Mouse (Mus musculus): ENCODE data around the gene B3gnt8. TPM values are rescaled to one million over a fixed set of nuclear protein-coding genes. Genes with fewer than 3 reads are reported as not detected.

Gene B3gnt8
- polyA plus RNA-seq, 1 experiment from 2014 or later, result 1.3 TPM

DNA sequence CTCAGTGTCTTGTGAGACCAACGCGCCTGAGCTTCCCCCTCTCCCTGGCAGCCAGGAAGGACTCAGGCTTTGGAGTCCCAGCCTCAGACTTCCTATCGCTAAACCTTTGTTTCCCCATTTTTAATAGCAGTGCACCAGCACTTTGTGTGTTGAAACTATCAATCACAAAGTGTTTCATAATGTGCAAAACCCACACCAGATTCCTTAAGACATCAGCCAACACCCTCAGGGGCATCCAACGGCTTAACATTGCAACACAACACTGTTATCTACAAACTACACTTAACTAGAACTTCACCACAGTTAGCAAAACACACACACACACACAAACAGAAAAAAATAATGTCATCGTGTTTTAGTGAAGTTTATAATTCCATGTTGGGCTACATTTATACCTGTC lies 23.4 kb downstream of the B3gnt8 start:
- WGBS, result 71% methylated on average over 5 of the region's 5 CpGs
- peaks cover 11% of the 10 kb centered on the region for H3K4me1 ChIP-seq

DNA sequence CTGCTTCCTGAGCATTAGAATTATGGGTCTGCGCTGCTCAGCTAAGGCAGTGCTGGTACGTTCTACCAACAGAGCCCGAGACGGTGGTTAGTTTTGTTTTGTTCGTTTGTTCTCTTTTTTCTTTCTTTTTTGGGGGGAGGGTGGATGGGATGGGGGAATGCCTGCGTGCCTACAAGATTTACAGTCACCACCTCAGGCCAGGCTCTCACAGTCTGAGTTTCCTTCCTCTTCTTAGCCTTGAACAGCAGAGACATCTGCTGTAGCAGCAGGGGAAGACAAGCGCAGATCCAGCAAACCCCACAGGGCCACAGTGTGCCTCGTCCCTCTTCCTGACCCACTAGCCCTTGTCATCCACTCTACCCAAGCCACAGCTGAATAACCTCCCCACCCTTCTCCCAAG lies 24.8 kb downstream of the B3gnt8 start:
- no peaks in the 10 kb centered on the region for H3K9me3 ChIP-seq
- H3K4me1 ChIP-seq, result peaks cover 11% of the 10 kb centered on the region
- no peak overlapping the region for H3K4me3 ChIP-seq
- no peaks in the 10 kb centered on the region; the same call in 1 of the 2 replicates for H3K36me3 ChIP-seq (replicated peaks)
- WGBS, result 91% methylated on average over 8 of the region's 8 CpGs
- no peak overlapping the region for H3K27ac ChIP-seq (replicated peaks)
- no peaks in the 10 kb centered on the region for H3K27me3 ChIP-seq (replicated peaks; ENCODE audit: low read depth, poor library complexity, severe bottlenecking)
- DNase-seq (ENCODE audit: low spot score), result no peak

More for the DNA sequence above, 23.4 kb downstream of the B3gnt8 start:
- Histone ChIP-seq H3K9me3 (no peaks in the 10 kb centered on the region), H3K27ac (replicated peaks) (no peak overlapping the region), H3K36me3 (replicated peaks) (peaks cover 5% of the 10 kb centered on the region; the same call in 1 of the 2 replicates), H3K4me3 (no peak overlapping the region), H3K27me3 (replicated peaks; ENCODE audit: low read depth, poor library complexity, severe bottlenecking) (no peaks in the 10 kb centered on the region)
- no peak for DNase-seq (ENCODE audit: low spot score)

DNA sequence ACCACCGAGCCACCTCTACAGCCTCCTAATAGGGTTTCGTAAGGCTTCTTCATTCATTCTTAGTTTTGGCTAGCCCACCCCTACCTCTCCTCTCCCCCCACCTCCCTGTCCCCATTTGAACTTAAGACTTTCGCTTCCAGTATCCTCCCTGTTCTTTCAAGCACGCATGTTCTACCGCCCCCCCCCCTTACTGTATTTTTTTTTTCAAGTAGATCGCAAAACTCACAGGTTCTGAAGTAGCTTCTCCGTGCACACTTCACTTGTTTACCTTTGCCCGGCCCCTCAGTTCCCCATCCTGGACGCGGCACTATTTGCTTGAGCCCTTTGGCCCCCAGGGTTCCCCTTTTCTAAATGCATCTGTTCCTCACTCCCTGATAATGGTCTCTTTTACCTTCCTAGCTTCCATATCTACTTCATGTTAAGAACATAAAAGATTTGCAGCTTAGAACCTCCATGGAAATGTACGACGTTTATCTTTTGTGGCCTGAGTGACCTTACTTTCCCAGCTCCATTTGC lies 25.8 kb downstream of the B3gnt8 start:
- DNase-seq (ENCODE audit: low spot score), result no peak
- H3K9me3 ChIP-seq, result no peaks in the 10 kb centered on the region
- H3K27me3 ChIP-seq (replicated peaks; ENCODE audit: low read depth, poor library complexity, severe bottlenecking), result no peaks in the 10 kb centered on the region
- no peaks in the 10 kb centered on the region; the same call in 1 of the 2 replicates for H3K36me3 ChIP-seq (replicated peaks)
- no peak overlapping the region for H3K27ac ChIP-seq (replicated peaks)
- H3K4me1 ChIP-seq, result peaks cover 19% of the 10 kb centered on the region
- 91% methylated on average over 12 of the region's 12 CpGs for WGBS
- H3K4me3 ChIP-seq, result no peak overlapping the region

DNA sequence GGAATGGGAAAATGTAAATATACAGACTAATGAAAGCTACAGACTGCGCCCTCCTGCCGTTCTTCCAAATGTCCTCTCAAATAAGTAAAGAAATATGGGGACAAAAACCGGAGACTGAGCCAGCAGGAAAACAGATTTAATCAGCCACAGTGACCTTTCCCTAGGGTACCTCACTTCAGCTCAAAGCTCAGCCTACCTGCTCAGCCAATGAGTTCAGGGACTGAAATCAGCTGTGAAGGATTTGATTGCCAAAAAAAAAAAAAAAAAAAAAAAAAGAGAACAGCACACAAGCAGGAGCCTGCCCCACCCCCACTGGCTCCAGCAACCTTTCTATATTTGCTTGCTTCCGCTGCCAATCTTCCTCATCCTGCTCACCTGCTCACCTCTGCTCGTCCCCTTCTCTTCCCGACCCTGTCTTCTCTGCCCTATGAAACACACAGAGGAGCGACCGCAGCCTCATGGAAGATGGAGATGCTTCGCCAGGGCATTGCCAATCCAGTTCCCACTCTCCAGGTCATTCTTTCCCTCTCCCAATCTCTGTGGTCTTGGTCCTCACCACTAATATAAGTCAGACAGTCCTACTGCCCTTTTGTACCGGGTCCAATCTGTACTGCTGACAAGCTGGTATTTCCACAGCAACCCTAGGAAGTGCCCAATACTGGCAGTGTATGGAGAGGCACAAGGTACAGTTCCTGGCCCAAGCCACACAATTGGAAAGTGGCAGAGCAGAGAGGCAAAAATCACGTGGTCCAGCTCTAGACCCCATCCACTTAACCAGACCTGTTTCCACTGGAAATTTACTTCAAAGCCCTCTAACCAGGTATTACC lies 29.4 kb downstream of the B3gnt8 start:
- no peaks in the 10 kb centered on the region for H3K9me3 ChIP-seq
- no peak for DNase-seq (ENCODE audit: low spot score)
- no peak overlapping the region for H3K27ac ChIP-seq (replicated peaks)
- no peaks in the 10 kb centered on the region; the same call in 1 of the 2 replicates for H3K36me3 ChIP-seq (replicated peaks)
- no peak overlapping the region for H3K4me3 ChIP-seq
- 79% methylated on average over 11 of the region's 11 CpGs for WGBS
- peaks cover 24% of the 10 kb centered on the region for H3K4me1 ChIP-seq
- no peaks in the 10 kb centered on the region for H3K27me3 ChIP-seq (replicated peaks; ENCODE audit: low read depth, poor library complexity, severe bottlenecking)

DNA sequence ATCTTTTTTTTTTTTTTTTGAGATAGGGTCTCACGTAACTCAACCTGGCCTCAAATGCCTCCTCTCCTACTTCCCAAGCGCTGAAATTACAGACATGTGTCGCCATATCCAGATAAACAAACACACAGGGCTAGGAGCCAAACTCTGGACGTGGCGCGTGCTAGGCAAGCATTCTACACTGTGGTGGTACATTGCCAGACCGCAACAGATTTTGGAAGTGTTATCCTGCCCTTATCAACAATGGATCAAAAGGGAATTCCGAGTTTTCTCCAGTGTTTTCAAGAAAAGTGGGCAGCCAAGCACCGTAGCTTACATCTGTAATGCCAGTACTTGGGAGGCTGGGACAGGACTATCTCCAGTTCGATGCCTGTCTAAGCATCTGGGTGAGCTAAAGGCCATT lies 31.3 kb downstream of the B3gnt8 start:
- Histone ChIP-seq H3K4me1 (peaks cover 24% of the 10 kb centered on the region), H3K27me3 (replicated peaks; ENCODE audit: low read depth, poor library complexity, severe bottlenecking) (no peaks in the 10 kb centered on the region), H3K27ac (replicated peaks) (0 out of 2 replicates have a peak overlapping the region, but pooled peaks have one; percentile 93), H3K36me3 (replicated peaks) (peaks cover 16% of the 10 kb centered on the region), H3K9me3 (no peaks in the 10 kb centered on the region), H3K4me3 (peak overlapping the region; percentile 77)
- WGBS, result 44% methylated on average over 10 of the region's 10 CpGs
- no peak for DNase-seq (ENCODE audit: low spot score)

DNA sequence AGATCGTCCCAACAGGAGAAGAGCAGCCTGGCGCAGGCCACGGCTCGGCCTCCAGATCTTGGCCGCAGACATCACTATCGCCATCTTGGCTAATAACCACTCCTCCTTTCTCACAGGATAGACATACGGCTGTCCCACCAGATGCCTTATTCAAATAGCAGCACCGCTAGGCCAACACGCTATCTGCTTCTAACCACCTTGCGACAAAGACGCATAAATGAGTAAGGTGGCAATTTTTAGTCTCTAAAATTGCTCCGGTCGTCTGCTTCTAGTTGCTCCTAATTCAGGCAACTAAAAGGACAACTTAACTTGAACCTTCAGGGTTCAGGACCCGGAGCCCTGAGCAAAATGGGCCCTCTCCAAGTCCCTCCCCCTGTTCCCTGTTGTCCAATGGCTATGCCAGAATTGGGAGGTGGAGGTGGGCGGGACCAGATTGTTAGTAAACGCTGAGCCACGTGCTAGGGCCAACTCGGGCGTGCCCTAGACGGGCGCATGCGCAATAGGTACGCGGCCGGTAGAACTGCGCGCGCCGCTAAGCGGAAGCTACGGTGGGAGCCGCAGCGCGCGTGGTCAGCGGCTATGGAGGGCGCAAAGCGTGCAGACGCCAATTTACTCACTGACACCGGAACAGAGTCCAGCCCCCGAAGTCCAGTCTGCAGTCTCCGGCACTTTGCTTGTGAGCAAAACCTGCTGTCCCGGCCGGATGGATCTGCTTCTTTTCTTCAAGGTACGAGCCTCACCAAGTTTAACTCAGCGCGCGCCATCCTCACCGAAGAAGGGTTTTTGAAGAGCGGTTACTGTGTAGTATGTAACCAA lies 32.4 kb downstream of the B3gnt8 start, which contains the start of the genes Bckdha and Exosc5:
Gene Bckdha (minus strand): TSS at position 325 of the 816 bp plus-strand sequence.
Gene Exosc5 (plus strand): TSS at position 508 of the 816 bp plus-strand sequence.
- peak; percentile 99 for DNase-seq (ENCODE audit: low spot score)
- Histone ChIP-seq H3K36me3 (replicated peaks) (peaks cover 27% of the 10 kb centered on the region), H3K27me3 (replicated peaks; ENCODE audit: low read depth, poor library complexity, severe bottlenecking) (no peaks in the 10 kb centered on the region), H3K9me3 (no peaks in the 10 kb centered on the region), H3K4me3 (peak within 1 kb of the TSS; percentile 77), H3K4me1 (peaks cover 24% of the 10 kb centered on the region), H3K27ac (replicated peaks) (peak within 1 kb of the TSS; percentile 93)
- under 1% methylated on average over 50 of the region's 50 CpGs for WGBS

DNA sequence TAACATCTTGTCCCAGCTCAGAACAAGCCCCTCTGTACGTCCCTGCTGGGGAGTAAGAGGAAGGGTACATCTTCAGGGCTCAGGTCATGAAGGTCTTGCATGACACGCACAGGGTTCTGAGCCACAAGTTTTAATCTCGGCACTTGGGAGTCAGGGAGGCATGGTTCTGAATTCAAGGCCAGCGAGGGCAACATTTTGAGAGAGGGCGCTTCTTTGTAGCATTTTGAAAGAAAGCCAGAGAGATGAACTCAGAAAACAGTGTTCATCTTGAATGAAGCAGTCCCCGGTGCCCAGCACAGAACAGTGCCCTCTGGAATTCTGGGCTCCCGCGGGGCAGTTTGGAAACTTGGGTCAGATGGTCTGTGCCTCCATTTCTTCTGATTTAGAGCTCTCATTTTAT lies 39.9 kb downstream of the B3gnt8 start:
- no peak for DNase-seq (ENCODE audit: low spot score)
- Histone ChIP-seq H3K27ac (replicated peaks) (no peak overlapping the region), H3K27me3 (replicated peaks; ENCODE audit: low read depth, poor library complexity, severe bottlenecking) (no peaks in the 10 kb centered on the region), H3K4me1 (no peaks in the 10 kb centered on the region), H3K9me3 (no peaks in the 10 kb centered on the region), H3K4me3 (no peak overlapping the region), H3K36me3 (replicated peaks) (peaks cover 81% of the 10 kb centered on the region)
- 94% methylated on average over 8 of the region's 8 CpGs for WGBS

DNA sequence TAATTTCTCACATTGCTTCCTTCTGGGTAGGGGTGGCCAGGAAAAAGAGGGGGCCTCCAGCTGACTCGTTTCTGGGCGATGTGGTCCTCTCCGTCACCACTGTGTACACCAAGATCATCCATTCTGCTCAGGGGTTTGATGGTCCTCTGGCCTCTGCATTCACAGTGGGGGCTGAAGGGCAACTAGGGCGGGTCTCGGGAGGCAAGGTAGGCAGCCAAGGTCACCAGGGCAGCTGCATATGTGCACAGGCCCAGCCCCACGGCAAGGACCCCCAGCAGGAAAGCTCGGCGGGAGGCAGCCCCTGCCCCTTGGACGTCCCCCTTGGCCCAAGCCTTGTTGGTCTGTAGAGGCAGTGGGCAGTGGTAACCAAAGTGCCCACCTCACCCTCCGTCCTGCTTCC lies 42.7 kb downstream of the B3gnt8 start:
- Histone ChIP-seq H3K36me3 (replicated peaks) (peaks cover 56% of the 10 kb centered on the region), H3K27me3 (replicated peaks; ENCODE audit: low read depth, poor library complexity, severe bottlenecking) (peaks cover 13% of the 10 kb centered on the region), H3K4me3 (no peak overlapping the region), H3K9me3 (peaks cover 2% of the 10 kb centered on the region; the same call in 1 of the 2 replicates), H3K27ac (replicated peaks) (no peak overlapping the region), H3K4me1 (no peaks in the 10 kb centered on the region)
- 86% methylated on average over 10 of the region's 10 CpGs for WGBS
- no peak for DNase-seq (ENCODE audit: low spot score)

DNA sequence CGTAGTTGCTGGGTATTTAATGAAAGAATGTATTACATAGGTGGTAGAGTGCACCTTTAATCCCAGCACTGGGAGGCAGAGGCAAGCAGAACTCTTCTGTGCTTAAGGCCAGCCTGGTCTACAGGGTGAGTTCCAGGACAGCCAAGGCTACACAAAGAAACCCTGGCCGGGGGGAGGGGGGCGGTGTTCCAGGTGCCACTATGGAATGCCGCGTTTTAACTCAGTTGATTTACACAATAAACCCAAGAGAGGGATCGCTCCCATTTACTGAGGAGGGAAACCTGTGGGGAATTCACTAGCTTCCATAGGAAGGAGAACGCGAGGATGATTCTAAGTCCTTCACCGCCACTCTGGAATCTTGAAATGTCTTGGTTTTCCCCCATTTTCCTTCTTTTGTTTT lies 43.2 kb downstream of the B3gnt8 start:
- Histone ChIP-seq H3K36me3 (replicated peaks) (peaks cover 51% of the 10 kb centered on the region), H3K9me3 (peaks cover 2% of the 10 kb centered on the region; the same call in 1 of the 2 replicates), H3K27ac (replicated peaks) (no peak overlapping the region), H3K4me3 (no peak overlapping the region), H3K27me3 (replicated peaks; ENCODE audit: low read depth, poor library complexity, severe bottlenecking) (peaks cover 18% of the 10 kb centered on the region), H3K4me1 (peaks cover 3% of the 10 kb centered on the region)
- no peak for DNase-seq (ENCODE audit: low spot score)
- WGBS, result 80% methylated on average over 9 of the region's 9 CpGs

DNA sequence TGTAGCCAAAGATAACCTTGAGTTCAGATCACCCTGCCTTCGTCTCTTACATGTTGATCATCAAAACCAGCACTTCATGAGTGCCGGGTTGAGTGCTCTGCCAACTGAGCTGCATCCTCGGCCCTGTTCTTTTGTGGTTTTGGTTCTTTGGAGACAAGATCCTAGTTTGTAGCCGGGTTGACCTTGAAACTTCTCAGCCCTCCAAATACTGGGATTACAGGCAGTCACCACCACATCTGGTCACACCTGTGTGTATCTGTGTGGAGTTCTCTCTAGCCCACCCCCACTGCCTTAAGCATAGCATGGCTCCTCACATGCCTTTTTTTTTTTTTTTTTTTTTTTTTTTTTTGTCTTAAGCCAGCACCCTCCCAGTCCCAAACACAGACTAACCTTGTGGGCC lies 43.6 kb downstream of the B3gnt8 start:
- H3K4me3 ChIP-seq, result no peak overlapping the region
- 93% methylated on average over 4 of the region's 4 CpGs for WGBS
- H3K4me1 ChIP-seq, result peaks cover 8% of the 10 kb centered on the region
- peaks cover 23% of the 10 kb centered on the region for H3K27me3 ChIP-seq (replicated peaks; ENCODE audit: low read depth, poor library complexity, severe bottlenecking)
- H3K36me3 ChIP-seq (replicated peaks), result peaks cover 46% of the 10 kb centered on the region
- H3K27ac ChIP-seq (replicated peaks), result no peak overlapping the region
- peaks cover 2% of the 10 kb centered on the region; the same call in 1 of the 2 replicates for H3K9me3 ChIP-seq
- DNase-seq (ENCODE audit: low spot score), result no peak

DNA sequence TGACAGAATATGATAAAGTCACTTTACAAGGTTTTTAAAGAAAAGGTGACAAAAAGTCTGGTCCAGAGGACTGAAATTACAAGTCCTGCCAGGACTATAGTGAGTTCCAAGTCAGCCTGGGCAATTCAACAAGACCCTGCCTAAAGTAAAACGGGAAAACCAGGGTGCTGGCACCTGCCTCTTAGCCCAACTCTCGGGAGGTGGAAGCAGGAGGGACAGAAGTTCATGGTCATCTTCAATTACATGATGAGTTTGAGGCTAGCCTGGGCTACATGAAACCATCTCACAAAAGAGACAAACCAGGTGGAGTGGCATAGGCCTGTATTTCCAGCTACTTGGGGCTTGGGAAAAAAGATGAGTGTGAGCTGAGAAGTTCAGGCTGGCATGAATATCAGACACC lies 45.2 kb downstream of the B3gnt8 start:
- Histone ChIP-seq H3K9me3 (peaks cover 2% of the 10 kb centered on the region; the same call in 1 of the 2 replicates), H3K27me3 (replicated peaks; ENCODE audit: low read depth, poor library complexity, severe bottlenecking) (peaks cover 38% of the 10 kb centered on the region), H3K4me3 (no peak overlapping the region), H3K27ac (replicated peaks) (no peak overlapping the region), H3K36me3 (replicated peaks) (peaks cover 31% of the 10 kb centered on the region), H3K4me1 (peaks cover 8% of the 10 kb centered on the region)
- DNase-seq (ENCODE audit: low spot score), result no peak
- WGBS, result 82% methylated on average over 2 of the region's 2 CpGs

DNA sequence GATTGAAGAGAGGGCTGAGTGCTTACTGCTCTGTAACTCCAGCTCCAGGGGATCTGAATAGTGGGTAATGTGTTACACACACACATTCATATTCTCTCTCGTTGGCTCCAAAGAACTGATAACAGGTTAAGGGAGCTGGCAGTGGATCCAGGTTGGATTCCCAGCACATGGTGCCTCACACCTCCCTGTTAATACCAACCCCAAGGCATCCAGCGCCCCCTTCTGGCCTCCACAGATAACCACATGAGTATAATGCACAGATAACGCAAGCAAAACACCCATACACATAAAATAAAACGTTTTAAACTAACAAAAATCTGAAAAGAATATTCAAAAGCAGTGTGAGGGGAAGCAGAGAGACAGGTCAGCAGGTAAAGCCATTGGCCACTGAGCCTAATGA lies 46.0 kb downstream of the B3gnt8 start:
- H3K9me3 ChIP-seq, result peaks cover 2% of the 10 kb centered on the region; the same call in 1 of the 2 replicates
- peaks cover 42% of the 10 kb centered on the region for H3K27me3 ChIP-seq (replicated peaks; ENCODE audit: low read depth, poor library complexity, severe bottlenecking)
- H3K36me3 ChIP-seq (replicated peaks), result peaks cover 23% of the 10 kb centered on the region
- DNase-seq (ENCODE audit: low spot score), result no peak
- no peak overlapping the region for H3K27ac ChIP-seq (replicated peaks)
- H3K4me3 ChIP-seq, result no peak overlapping the region
- H3K4me1 ChIP-seq, result peaks cover 8% of the 10 kb centered on the region
- 54% methylated on average over 4 of the region's 4 CpGs for WGBS
